Mouse (Mus musculus) E14TG2a.4 (cell line): ENCODE results near the gene Gm10837.

Source experiments
- CTCF ChIP-seq: conservative IDR thresholded peaks from 2 replicates; pipeline ENCODE4 v1.5.1; 2014; ENCODE audit warnings: low read length
- NANOG ChIP-seq: IDR thresholded peaks from 2 replicates; pipeline ENCODE4 v1.6.1; 2014; ENCODE audit warnings: borderline replicate concordance, low read length, mixed read lengths

- no peak for TF ChIP-seq CTCF
- no peak for TF ChIP-seq NANOG
Observed at GRCm38 (mm10) chr14:122461966-122462365, 28.4 kb upstream of the Gm10837 start.
